Mouse (Mus musculus) spleen, adult 2 months (tissue): ENCODE data around the gene Hdgfl3.

Experiments
- CTCF ChIP-seq: fragments of 200-500 bp; IDR thresholded peaks from 2 replicates; pipeline ENCODE4 v1.5.1; 2011; ENCODE audit warnings: mild to moderate bottlenecking, inconsistent platforms; ENCODE audit not compliant: insufficient read depth, insufficient read length, insufficient replicate concordance; ENCODE audit errors: extremely low read depth
- POLR2A ChIP-seq: fragments of 200-500 bp; IDR thresholded peaks from 2 replicates; pipeline ENCODE4 v1.6.1; 2011; ENCODE audit warnings: low read depth, low read length, inconsistent platforms

- TF ChIP-seq CTCF (no peak), POLR2A (no peak)
Measured at GRCm38 (mm10) chr7:81835430-81835829, 98.8 kb downstream of the Hdgfl3 start.
